Mouse (Mus musculus) lung, embryonic 16.5 days (tissue): Measurements from ENCODE around the gene Hspa1b. TPM values are rescaled to one million over a fixed set of nuclear protein-coding genes. Genes with fewer than 3 reads are reported as not detected.
"Not testable (repeated sequence)": the region's sequence is repeated elsewhere in the genome, so short reads cannot be mapped to it uniquely, and the experiment has no call there.

Experiments
- ATAC-seq: fragments of 200-750 bp; cut with Nextera tagmentation; 2 replicates; pipeline ENCODE4 v1.8.0; 2017; ENCODE audit warnings: low read depth, mild to moderate bottlenecking, moderate library complexity
- H3K27ac ChIP-seq: fragments of 300-500 bp; sonication (generic); 2 replicates; pipeline ENCODE4 v1.5.1; 2014; ENCODE audit warnings: mild to moderate bottlenecking, control low read depth, low read length
- H3K27me3 ChIP-seq: fragments of 300-500 bp; sonication (generic); 2 replicates; pipeline ENCODE4 v1.6.1; 2014; ENCODE audit warnings: low read depth, low read length, mixed read lengths; ENCODE audit not compliant: control insufficient read depth, insufficient read depth
- H3K36me3 ChIP-seq: fragments of 300-500 bp; sonication (generic); 2 replicates; pipeline ENCODE4 v1.6.1; 2014; ENCODE audit warnings: low read length; ENCODE audit not compliant: control insufficient read depth, insufficient read depth
- H3K4me1 ChIP-seq: fragments of 300-500 bp; sonication (generic); replicated peaks from 2 replicates; pipeline ENCODE4 v1.6.1; 2014; ENCODE audit warnings: low read length, mixed read lengths; ENCODE audit not compliant: control insufficient read depth, insufficient read depth
- H3K4me2 ChIP-seq: fragments of 300-500 bp; sonication (generic); 2 replicates; pipeline ENCODE4 v1.6.1; 2014; ENCODE audit warnings: low read depth, low read length, control low read depth
- H3K4me3 ChIP-seq: fragments of 300-500 bp; sonication (generic); 2 replicates; pipeline ENCODE4 v1.5.1; 2014; ENCODE audit warnings: mild to moderate bottlenecking, low read length, control low read depth
- H3K9ac ChIP-seq: fragments of 300-500 bp; sonication (generic); 2 replicates; pipeline ENCODE4 v1.6.1; 2014; ENCODE audit warnings: low read length, control low read depth
- H3K9me3 ChIP-seq: fragments of 300-500 bp; sonication (generic); 2 replicates; pipeline ENCODE4 v1.6.1; 2016; ENCODE audit warnings: low read length; ENCODE audit not compliant: control insufficient read depth
- WGBS: fragments of 180-500 bp; shearing (Covaris S2); extraction: QIAGEN DNeasy Blood & Tissue Kit; methylation state at CpG from one replicate; pipeline ENCODE4 v1.1.7; 2014; 5-methylcytosine and 5-hydroxymethylcytosine counted together
- polyA plus RNA-seq: library from polyadenylated mRNA; unstranded; fragments of >200 nt; fragmentation: Nextera tagmentation; extraction: Ambion mirVana; gene quantifications from 2 replicates; pipeline ENCODE4 v1.2.1, GENCODE M21; 2015

The Hspa1b gene
- polyA plus RNA-seq, 1 experiment from 2014 or later = 0.10 TPM

GRCm38 (mm10) chr17:34958734-34959129, 306 bp downstream of the Hspa1b start:
- not testable (repeated sequence) for H3K9ac ChIP-seq
- under 1% methylated on average over 25 of the region's 47 CpGs for WGBS
- ATAC-seq = peak; percentile 16

DNA sequence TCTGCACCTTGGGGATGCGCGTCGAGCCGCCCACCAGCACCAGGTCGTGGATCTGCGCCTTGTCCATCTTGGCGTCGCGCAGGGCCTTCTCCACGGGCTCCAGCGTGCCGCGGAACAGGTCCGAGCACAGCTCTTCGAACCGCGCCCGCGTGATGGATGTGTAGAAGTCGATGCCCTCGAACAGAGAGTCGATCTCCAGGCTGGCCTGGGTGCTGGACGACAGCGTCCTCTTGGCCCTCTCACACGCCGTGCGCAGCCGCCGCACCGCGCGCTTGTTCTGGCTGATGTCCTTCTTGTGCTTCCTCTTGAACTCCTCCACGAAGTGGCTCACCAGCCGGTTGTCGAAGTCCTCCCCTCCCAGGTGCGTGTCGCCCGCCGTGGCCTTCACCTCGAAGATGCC, 1.1 kb downstream of the Hspa1b start:
- H3K36me3 ChIP-seq, H3K9me3 ChIP-seq, H3K4me2 ChIP-seq, H3K4me3 ChIP-seq, H3K27ac ChIP-seq, H3K27me3 ChIP-seq, H3K9ac ChIP-seq, ATAC-seq, H3K4me1 ChIP-seq: not testable (repeated sequence)
- 20% methylated on average over 23 of the region's 40 CpGs for WGBS

More at GRCm38 (mm10) chr17:34958734-34959129, 306 bp downstream of the Hspa1b start:
- H3K27ac ChIP-seq, H3K4me1 ChIP-seq, H3K27me3 ChIP-seq, H3K9me3 ChIP-seq, H3K36me3 ChIP-seq: not testable (repeated sequence)
- H3K4me3 ChIP-seq = peak overlapping the region; percentile 40
- peak overlapping the region; percentile 53 for H3K4me2 ChIP-seq

- H3K4me1 ChIP-seq, H3K9ac ChIP-seq, H3K9me3 ChIP-seq, H3K36me3 ChIP-seq, H3K4me2 ChIP-seq, H3K27ac ChIP-seq, H3K27me3 ChIP-seq, ATAC-seq, H3K4me3 ChIP-seq: not testable (repeated sequence)
- 10% methylated on average over 31 of the region's 40 CpGs for WGBS
Observed at GRCm38 (mm10) chr17:34957291-34957690, 1.7 kb downstream of the Hspa1b start.

DNA sequence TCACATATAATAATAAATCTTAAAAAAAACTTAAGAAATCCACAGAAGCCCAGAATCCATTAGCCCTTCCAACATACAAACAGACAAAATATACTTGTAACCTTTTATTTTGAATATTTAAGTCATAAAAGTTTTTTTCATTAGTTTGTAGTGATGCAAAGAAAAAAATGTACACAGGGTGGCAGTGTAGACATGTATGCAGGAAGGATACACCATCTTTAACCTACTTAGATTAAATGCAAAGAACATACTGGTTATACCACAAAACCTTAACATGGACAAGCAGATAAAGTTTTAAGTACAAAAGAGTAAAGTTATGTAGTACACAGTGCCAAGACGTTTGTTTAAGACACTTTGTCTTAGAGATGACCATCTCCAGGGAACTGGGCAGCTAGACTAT, 2.7 kb downstream of the Hspa1b start:
- no peak for ATAC-seq
- peaks cover 8% of the 10 kb centered on the region for H3K4me1 ChIP-seq
- no peak overlapping the region for H3K4me3 ChIP-seq
- no peak overlapping the region for H3K9ac ChIP-seq
- 23% methylated on average over 1 of the region's 1 CpGs for WGBS
- no peak overlapping the region for H3K4me2 ChIP-seq
- H3K36me3 ChIP-seq = no peaks in the 10 kb centered on the region
- no peak overlapping the region for H3K27ac ChIP-seq
- no peaks in the 10 kb centered on the region for H3K27me3 ChIP-seq
- H3K9me3 ChIP-seq = no peaks in the 10 kb centered on the region

- Histone ChIP-seq H3K4me3 (no peak overlapping the region), H3K4me1 (peaks cover 11% of the 10 kb centered on the region)
- WGBS = 61% methylated on average over 3 of the region's 3 CpGs
Observed at GRCm38 (mm10) chr17:34955884-34956283, 3.2 kb downstream of the Hspa1b start.

DNA sequence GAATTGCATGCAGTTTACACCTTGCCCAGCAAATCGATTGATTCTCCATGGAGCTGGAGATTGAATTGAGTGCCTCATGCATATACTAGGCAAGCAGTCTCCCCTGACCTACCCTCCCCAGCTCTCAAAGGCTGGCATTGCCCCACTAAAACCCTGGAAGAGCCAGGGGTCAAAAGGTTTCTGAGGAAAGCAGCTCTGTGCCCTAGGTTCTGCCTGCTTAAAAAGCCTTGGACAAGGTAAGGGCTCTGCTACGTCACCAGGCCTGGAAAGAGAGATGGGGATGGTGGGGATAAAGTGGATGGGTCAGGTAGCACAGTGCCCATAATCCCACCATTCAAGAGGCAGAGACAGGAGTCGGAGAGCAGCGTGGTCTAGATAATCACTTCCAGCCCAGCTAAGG, 4.2 kb downstream of the Hspa1b start:
- no peak overlapping the region for H3K9ac ChIP-seq
- peaks cover 14% of the 10 kb centered on the region for H3K4me1 ChIP-seq
- no peak overlapping the region for H3K4me3 ChIP-seq
- H3K9me3 ChIP-seq = no peaks in the 10 kb centered on the region
- 85% methylated on average over 4 of the region's 4 CpGs for WGBS
- no peaks in the 10 kb centered on the region for H3K27me3 ChIP-seq
- peaks cover 9% of the 10 kb centered on the region; the same call in 1 of the 2 replicates for H3K36me3 ChIP-seq
- no peak overlapping the region for H3K27ac ChIP-seq
- no peak for ATAC-seq
- no peak overlapping the region for H3K4me2 ChIP-seq

More at GRCm38 (mm10) chr17:34955884-34956283, 3.2 kb downstream of the Hspa1b start:
- Histone ChIP-seq H3K9ac (no peak overlapping the region), H3K27me3 (no peaks in the 10 kb centered on the region), H3K36me3 (no peaks in the 10 kb centered on the region), H3K4me2 (no peak overlapping the region), H3K27ac (no peak overlapping the region), H3K9me3 (no peaks in the 10 kb centered on the region)
- no peak for ATAC-seq

- no peak for ATAC-seq
- Histone ChIP-seq H3K36me3 (peaks cover 14% of the 10 kb centered on the region; the same call in 1 of the 2 replicates), H3K9me3 (no peaks in the 10 kb centered on the region), H3K4me2 (no peak overlapping the region), H3K27ac (no peak overlapping the region), H3K4me1 (peaks cover 14% of the 10 kb centered on the region), H3K4me3 (no peak overlapping the region), H3K9ac (no peak overlapping the region), H3K27me3 (no peaks in the 10 kb centered on the region)
- 92% methylated on average over 4 of the region's 4 CpGs for WGBS
Observed at GRCm38 (mm10) chr17:34953904-34954303, 5.1 kb downstream of the Hspa1b start.

DNA sequence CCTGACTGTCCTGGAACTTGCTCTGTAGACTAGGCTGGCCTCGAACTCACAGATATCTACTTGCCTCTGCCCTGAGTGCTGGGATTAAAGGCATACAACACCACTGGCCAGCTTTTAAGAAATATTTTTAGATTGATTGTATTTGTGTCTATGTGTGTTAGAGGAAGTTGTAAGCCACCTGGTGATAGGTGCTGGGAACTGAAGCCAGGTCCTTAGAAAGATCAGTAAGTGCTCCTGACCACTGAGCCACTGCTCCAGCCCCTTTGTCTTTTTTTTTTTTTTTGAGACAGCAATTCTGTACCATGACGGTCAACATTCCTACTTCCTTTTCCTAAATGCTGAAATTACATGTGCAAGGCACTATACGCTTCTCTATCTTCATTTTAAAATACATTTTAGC, 5.8 kb downstream of the Hspa1b start:
- Histone ChIP-seq H3K27ac (no peak overlapping the region), H3K9ac (no peak overlapping the region), H3K4me2 (no peak overlapping the region), H3K9me3 (no peaks in the 10 kb centered on the region), H3K4me3 (no peak overlapping the region), H3K27me3 (no peaks in the 10 kb centered on the region), H3K36me3 (peaks cover 14% of the 10 kb centered on the region; the same call in 1 of the 2 replicates), H3K4me1 (peaks cover 14% of the 10 kb centered on the region)
- ATAC-seq = no peak
- 81% methylated on average over 3 of the region's 3 CpGs for WGBS

DNA sequence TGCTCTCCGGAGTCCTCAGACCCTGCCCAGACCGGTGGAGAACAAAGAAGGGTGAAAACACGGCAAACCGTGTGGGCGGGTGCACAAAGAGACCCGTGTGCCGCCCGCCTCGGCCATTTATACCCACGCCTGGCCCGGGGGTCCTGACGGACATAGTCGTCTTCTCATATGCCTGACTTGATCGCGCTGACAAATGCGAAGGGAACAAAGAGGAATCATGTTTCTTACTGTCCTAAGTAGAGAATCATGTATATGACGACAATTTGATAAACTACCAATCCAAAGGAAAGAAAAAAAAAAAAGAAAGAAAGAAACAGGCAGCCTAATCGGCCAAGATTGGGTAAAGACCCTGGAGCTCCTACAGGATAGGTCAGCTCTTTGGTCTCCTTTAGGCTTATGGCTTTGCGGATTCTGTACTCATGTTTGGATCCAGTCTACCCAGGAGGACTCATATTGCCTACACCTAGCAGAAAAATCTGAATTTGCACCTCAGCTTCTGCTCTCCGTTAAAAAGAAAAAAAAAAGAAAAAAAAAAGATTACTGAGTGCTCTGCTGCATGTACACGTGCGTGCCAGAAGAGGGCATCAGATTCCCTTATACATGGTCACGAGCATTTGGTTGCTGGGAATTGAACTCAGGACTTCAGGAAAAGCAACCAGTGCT, 6.5 kb downstream of the Hspa1b start:
- H3K4me3 ChIP-seq = peak overlapping the region; percentile 98
- peak overlapping the region; percentile 60 for H3K4me2 ChIP-seq
- H3K36me3 ChIP-seq = peaks cover 14% of the 10 kb centered on the region; the same call in 1 of the 2 replicates
- no peaks in the 10 kb centered on the region for H3K9me3 ChIP-seq
- no peaks in the 10 kb centered on the region for H3K27me3 ChIP-seq
- H3K9ac ChIP-seq = peak overlapping the region; percentile 99
- under 1% methylated on average over 23 of the region's 23 CpGs for WGBS
- peaks cover 14% of the 10 kb centered on the region for H3K4me1 ChIP-seq
- ATAC-seq = peak; percentile 83
- peak overlapping the region; percentile 93 for H3K27ac ChIP-seq
